Mouse (Mus musculus) ovary, postnatal 14 days (tissue): Measurements from ENCODE around the gene Dupd1.

Source experiments
- DNase-seq: peaks from one replicate; pipeline ENCODE4 v3.0.0; 2022; ENCODE audit warnings: low spot score

Dupd1 gene

GRCm38 (mm10) chr14:21714486-21714885 lies at the start of gene Dupd1:
Gene Dupd1, minus strand, starts transcription at chr14:21714576.
- DNase-seq = no peak

GRCm38 (mm10) chr14:21763736-21764135 lies 49.4 kb upstream of the Dupd1 start:
- DNase-seq = no peak

GRCm38 (mm10) chr14:21761560-21761959 lies 47.2 kb upstream of the Dupd1 start:
- DNase-seq = no peak

- no peak for DNase-seq
These were observed 39.0 kb upstream of the Dupd1 start for GRCm38 (mm10) chr14:21753367-21753766.

- DNase-seq = no peak
These were observed 38.0 kb upstream of the Dupd1 start for GRCm38 (mm10) chr14:21752411-21752810.

GRCm38 (mm10) chr14:21750881-21751542 lies 36.6 kb upstream of the Dupd1 start, which contains the start of gene Dusp13:
Gene Dusp13, minus strand, starts transcription at chr14:21751181.
- peak; percentile 41 for DNase-seq

GRCm38 (mm10) chr14:21750008-21750880 lies 35.9 kb upstream of the Dupd1 start, which contains the start of gene Samd8:
Gene Samd8, plus strand, starts transcription at chr14:21750531.
- DNase-seq = peak; percentile 80

GRCm38 (mm10) chr14:21748142-21748870 lies 33.9 kb upstream of the Dupd1 start:
- DNase-seq = peak; percentile 36

- no peak for DNase-seq
These were observed 33.2 kb upstream of the Dupd1 start for GRCm38 (mm10) chr14:21747436-21748141.

GRCm38 (mm10) chr14:21746846-21747245 lies 32.5 kb upstream of the Dupd1 start:
- DNase-seq = no peak

- no peak for DNase-seq
These were observed 31.9 kb upstream of the Dupd1 start for GRCm38 (mm10) chr14:21746251-21746650.

- DNase-seq = no peak
These were observed 30.8 kb upstream of the Dupd1 start for GRCm38 (mm10) chr14:21745149-21745548.

- DNase-seq = no peak
These were observed 29.8 kb upstream of the Dupd1 start for GRCm38 (mm10) chr14:21744169-21744568.

GRCm38 (mm10) chr14:21742441-21742840 lies 28.1 kb upstream of the Dupd1 start:
- DNase-seq = no peak

GRCm38 (mm10) chr14:21741786-21742185 lies 27.4 kb upstream of the Dupd1 start:
- DNase-seq = peak; percentile 82

GRCm38 (mm10) chr14:21741314-21741713 lies 26.9 kb upstream of the Dupd1 start:
- DNase-seq = no peak

GRCm38 (mm10) chr14:21740345-21740744 lies 26.0 kb upstream of the Dupd1 start:
- DNase-seq = no peak

GRCm38 (mm10) chr14:21733131-21733905 lies 18.9 kb upstream of the Dupd1 start:
- DNase-seq = no peak

- DNase-seq = no peak
These were observed 15.6 kb upstream of the Dupd1 start for GRCm38 (mm10) chr14:21729936-21730335.

- DNase-seq = no peak
These were observed 14.8 kb upstream of the Dupd1 start for GRCm38 (mm10) chr14:21729031-21729732.
